Mouse (Mus musculus) neural tube, embryonic 12.5 days (tissue): Measurements from ENCODE around the gene Meis2. TPM values are rescaled to one million over a fixed set of nuclear protein-coding genes. Genes with fewer than 3 reads are reported as not detected.
A peak's percentile ranks its signal among the peaks of the same experiment; 100 is the strongest.

Experiments used
- ATAC-seq: fragments of 200-750 bp; cut with Nextera tagmentation; 2 replicates; pipeline ENCODE4 v1.8.0; 2017; ENCODE audit warnings: low read depth, mild to moderate bottlenecking, moderate TSS enrichment, moderate library complexity; ENCODE audit not compliant: low FRiP score
- H3K27ac ChIP-seq: fragments of 300-500 bp; sonication (generic); 2 replicates; pipeline ENCODE4 v1.5.1; 2016
- H3K27me3 ChIP-seq: fragments of 300-500 bp; sonication (generic); replicated peaks from 2 replicates; pipeline ENCODE4 v1.6.1; 2016; ENCODE audit warnings: mild to moderate bottlenecking
- H3K36me3 ChIP-seq: fragments of 300-500 bp; sonication (generic); 2 replicates; pipeline ENCODE4 v1.6.1; 2016; ENCODE audit warnings: mild to moderate bottlenecking
- H3K4me1 ChIP-seq: fragments of 300-500 bp; sonication (generic); 2 replicates; pipeline ENCODE4 v1.6.1; 2016
- H3K4me2 ChIP-seq: fragments of 300-500 bp; sonication (generic); replicated peaks from 2 replicates; pipeline ENCODE4 v1.6.1; 2016; ENCODE audit warnings: mild to moderate bottlenecking
- H3K4me3 ChIP-seq: fragments of 300-500 bp; sonication (generic); 2 replicates; pipeline ENCODE4 v1.5.1; 2016
- H3K9ac ChIP-seq: fragments of 300-500 bp; sonication (generic); 2 replicates; pipeline ENCODE4 v1.6.1; 2016; ENCODE audit warnings: mild to moderate bottlenecking
- H3K9me3 ChIP-seq: fragments of 300-500 bp; sonication (generic); 2 replicates; pipeline ENCODE4 v1.6.1; 2016; ENCODE audit warnings: mild to moderate bottlenecking
- WGBS: fragments of 180-500 bp; shearing (Covaris S2); methylation state at CpG from one replicate; pipeline ENCODE4 v1.1.7; 2016; 5-methylcytosine and 5-hydroxymethylcytosine counted together
- polyA plus RNA-seq: library from polyadenylated mRNA; unstranded; fragments of >200 nt; fragmentation: Nextera tagmentation; extraction: Ambion mirVana; gene quantifications from 2 replicates; pipeline ENCODE4 v1.2.1, GENCODE M21; 2016

Meis2 gene
- polyA plus RNA-seq, 1 experiment from 2014 or later = 108 TPM

DNA sequence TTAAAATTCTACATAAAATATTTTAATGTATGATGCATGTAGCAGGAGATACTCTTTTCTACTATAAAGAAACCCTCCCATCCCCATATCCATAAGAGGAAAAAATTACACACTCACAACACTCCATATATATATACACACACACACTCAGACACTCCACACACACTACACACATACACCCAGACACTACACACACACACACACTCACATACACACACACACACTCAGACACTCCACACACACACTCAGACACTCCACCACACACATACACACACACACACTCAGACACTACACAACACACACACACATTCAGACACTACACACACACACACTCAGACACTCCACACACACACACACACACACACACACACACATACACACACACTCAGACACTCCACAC lies 85.1 kb downstream of the Meis2 start:
- Histone ChIP-seq H3K27me3 (no peaks in the 10 kb centered on the region), H3K4me1 (peaks cover 25% of the 10 kb centered on the region; the same call in 1 of the 2 replicates), H3K36me3 (no peaks in the 10 kb centered on the region), H3K9ac (no peak overlapping the region), H3K27ac (peak overlapping the region; percentile 39; the same call in 1 of the 2 replicates), H3K4me3 (no peak overlapping the region), H3K4me2 (no peak overlapping the region), H3K9me3 (no peaks in the 10 kb centered on the region)
- ATAC-seq = peak; percentile 45

GRCm38 (mm10) chr2:115979683-115980476 lies 85.8 kb downstream of the Meis2 start:
- peak; percentile 86 for ATAC-seq
- Histone ChIP-seq H3K4me3 (no peak overlapping the region), H3K9ac (no peak overlapping the region), H3K27me3 (no peaks in the 10 kb centered on the region), H3K9me3 (no peaks in the 10 kb centered on the region), H3K27ac (no peak overlapping the region), H3K36me3 (no peaks in the 10 kb centered on the region), H3K4me1 (peaks cover 19% of the 10 kb centered on the region; the same call in 1 of the 2 replicates), H3K4me2 (no peak overlapping the region)
- 47% methylated on average over 14 of the region's 14 CpGs for WGBS

- Histone ChIP-seq H3K4me3 (no peak overlapping the region), H3K4me1 (peaks cover 19% of the 10 kb centered on the region; the same call in 1 of the 2 replicates), H3K36me3 (no peaks in the 10 kb centered on the region), H3K27ac (no peak overlapping the region), H3K27me3 (no peaks in the 10 kb centered on the region), H3K9me3 (no peaks in the 10 kb centered on the region), H3K9ac (no peak overlapping the region), H3K4me2 (no peak overlapping the region)
- WGBS = 68% methylated on average over 5 of the region's 5 CpGs
- ATAC-seq = no peak
These were observed 87.0 kb downstream of the Meis2 start for GRCm38 (mm10) chr2:115978666-115979065.

GRCm38 (mm10) chr2:115971296-115971805 lies 94.3 kb downstream of the Meis2 start:
- H3K4me3 ChIP-seq = no peak overlapping the region
- H3K9ac ChIP-seq = no peak overlapping the region
- H3K4me1 ChIP-seq = no peaks in the 10 kb centered on the region
- H3K27me3 ChIP-seq = no peaks in the 10 kb centered on the region
- H3K9me3 ChIP-seq = no peaks in the 10 kb centered on the region
- no peak overlapping the region for H3K27ac ChIP-seq
- H3K4me2 ChIP-seq = no peak overlapping the region
- no peaks in the 10 kb centered on the region for H3K36me3 ChIP-seq
- no peak for ATAC-seq
- 93% methylated on average over 3 of the region's 3 CpGs for WGBS

DNA sequence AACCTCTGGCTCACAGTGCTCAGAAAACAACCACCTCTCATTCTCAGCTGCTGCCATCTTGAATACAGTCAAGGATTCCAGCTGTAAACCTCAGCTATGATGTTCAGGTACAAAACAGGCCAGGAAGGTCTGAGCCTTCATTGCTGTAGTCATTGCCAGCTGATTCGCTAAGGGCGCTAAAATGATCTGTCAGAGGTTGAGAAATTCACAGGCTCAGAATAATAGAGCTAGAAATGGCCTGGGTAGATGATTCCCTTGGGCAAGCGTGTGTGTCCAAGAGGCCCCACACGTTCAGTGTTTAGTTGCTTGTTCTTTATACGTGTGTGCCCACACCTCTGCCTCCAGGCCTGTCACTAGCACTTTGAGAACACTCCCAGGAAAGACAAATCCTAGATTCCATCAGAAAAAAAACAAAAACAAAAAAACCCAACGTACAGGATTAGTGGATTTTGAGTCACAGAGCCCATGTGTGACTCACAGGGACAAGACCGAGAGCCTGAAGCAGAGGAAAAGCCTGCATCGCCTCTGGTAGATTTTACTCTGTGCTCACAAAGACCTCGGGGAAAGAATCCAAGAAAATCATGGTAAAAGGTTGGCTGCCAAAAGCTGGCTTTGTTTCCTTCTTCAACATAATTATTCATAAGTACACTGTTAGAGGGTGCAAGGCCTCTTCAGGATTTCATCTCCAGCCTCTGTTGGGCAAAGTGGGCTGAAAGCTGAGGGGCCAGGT lies 95.4 kb downstream of the Meis2 start:
- no peak overlapping the region for H3K4me3 ChIP-seq
- H3K27me3 ChIP-seq = no peaks in the 10 kb centered on the region
- 85% methylated on average over 9 of the region's 9 CpGs for WGBS
- no peaks in the 10 kb centered on the region for H3K9me3 ChIP-seq
- H3K4me1 ChIP-seq = no peaks in the 10 kb centered on the region
- H3K4me2 ChIP-seq = no peak overlapping the region
- no peak overlapping the region for H3K9ac ChIP-seq
- no peak overlapping the region for H3K27ac ChIP-seq
- ATAC-seq = no peak
- H3K36me3 ChIP-seq = no peaks in the 10 kb centered on the region

- WGBS = 73% methylated on average over 8 of the region's 8 CpGs
- Histone ChIP-seq H3K27me3 (no peaks in the 10 kb centered on the region), H3K4me1 (no peaks in the 10 kb centered on the region), H3K36me3 (peaks cover under 1% of the 10 kb centered on the region; the same call in 1 of the 2 replicates), H3K27ac (no peak overlapping the region), H3K9ac (no peak overlapping the region), H3K4me2 (no peak overlapping the region), H3K4me3 (no peak overlapping the region), H3K9me3 (no peaks in the 10 kb centered on the region)
- no peak for ATAC-seq
These were observed 96.4 kb downstream of the Meis2 start for GRCm38 (mm10) chr2:115969201-115969600.

DNA sequence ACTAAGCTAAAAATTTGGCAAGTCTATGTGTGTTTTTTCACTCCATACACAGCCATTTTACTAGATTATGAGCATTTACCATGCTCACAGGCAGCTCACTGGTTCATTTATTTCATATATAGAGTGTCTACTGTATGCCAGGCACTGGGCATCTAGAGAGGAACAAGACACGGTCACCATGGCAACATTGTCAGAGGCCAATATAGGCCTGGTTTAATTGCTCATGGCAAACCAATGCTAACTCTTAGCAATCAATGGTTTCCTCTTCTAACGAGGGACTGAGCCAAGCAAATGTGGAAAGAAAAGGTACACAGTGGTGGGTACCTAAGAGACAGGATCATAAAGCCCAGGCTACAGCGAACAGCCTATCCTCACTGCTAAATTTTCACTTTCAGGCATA lies 100.7 kb downstream of the Meis2 start:
- no peak for ATAC-seq
- H3K9me3 ChIP-seq = no peaks in the 10 kb centered on the region
- no peak overlapping the region for H3K4me2 ChIP-seq
- 68% methylated on average over 3 of the region's 3 CpGs for WGBS
- no peaks in the 10 kb centered on the region for H3K27me3 ChIP-seq
- H3K27ac ChIP-seq = no peak overlapping the region
- no peak overlapping the region for H3K4me3 ChIP-seq
- H3K36me3 ChIP-seq = peaks cover 3% of the 10 kb centered on the region; the same call in 1 of the 2 replicates
- H3K9ac ChIP-seq = no peak overlapping the region
- H3K4me1 ChIP-seq = no peaks in the 10 kb centered on the region

DNA sequence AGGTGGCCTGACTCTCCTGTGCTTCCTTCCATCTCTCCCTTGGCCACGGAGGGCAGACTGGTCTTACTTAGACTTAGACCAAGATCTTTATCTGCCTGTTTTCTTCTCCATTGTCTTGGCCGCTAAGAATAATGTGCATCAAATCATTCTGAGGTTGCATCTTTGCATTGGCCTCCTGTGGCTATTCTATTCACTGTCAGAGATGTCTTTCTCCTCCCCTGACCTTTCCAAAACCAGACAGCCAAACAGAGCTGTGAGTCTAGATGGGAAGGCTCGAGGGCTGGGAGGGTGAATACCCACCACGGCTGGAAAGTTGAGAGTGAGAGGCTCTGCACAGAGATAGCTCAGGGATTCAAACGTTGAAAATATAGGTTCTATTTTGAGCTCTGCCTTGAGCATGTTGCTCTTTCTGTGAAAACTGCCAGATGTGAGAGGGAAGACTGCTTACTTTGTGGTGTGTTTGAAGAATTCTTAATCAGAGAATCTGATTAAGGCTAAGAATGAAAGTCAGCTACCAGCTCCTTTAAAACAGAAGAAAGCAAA lies 102.3 kb downstream of the Meis2 start:
- ATAC-seq = no peak
- Histone ChIP-seq H3K27ac (no peak overlapping the region), H3K9ac (no peak overlapping the region), H3K4me3 (no peak overlapping the region), H3K4me2 (no peak overlapping the region), H3K9me3 (no peaks in the 10 kb centered on the region), H3K4me1 (no peaks in the 10 kb centered on the region), H3K27me3 (no peaks in the 10 kb centered on the region), H3K36me3 (peaks cover 3% of the 10 kb centered on the region; the same call in 1 of the 2 replicates)
- whole genome bisulfite sequencing = 48% methylated on average over 5 of the region's 5 CpGs

DNA sequence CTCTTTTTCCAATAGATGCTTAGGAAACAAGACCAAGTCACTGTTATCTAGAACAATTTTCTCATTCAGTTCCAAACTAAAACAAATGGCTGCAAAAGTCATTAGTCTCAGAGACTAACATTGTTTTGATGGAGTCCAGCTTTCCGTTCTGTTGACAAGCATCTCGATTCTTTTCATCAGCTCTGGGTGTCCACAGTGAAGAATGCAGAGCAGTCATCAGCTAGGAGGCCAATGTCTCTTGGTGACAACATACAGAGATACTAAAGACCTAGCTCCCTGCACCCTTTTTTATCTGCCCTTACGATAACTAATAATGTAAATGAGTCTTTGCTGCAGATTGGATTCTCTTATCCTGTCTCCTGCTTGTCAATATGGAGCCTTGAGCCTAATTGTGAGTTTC lies 102.9 kb downstream of the Meis2 start:
- Histone ChIP-seq H3K4me3 (no peak overlapping the region), H3K4me2 (no peak overlapping the region), H3K4me1 (no peaks in the 10 kb centered on the region), H3K27me3 (no peaks in the 10 kb centered on the region), H3K9ac (no peak overlapping the region), H3K36me3 (peaks cover 3% of the 10 kb centered on the region; the same call in 1 of the 2 replicates), H3K9me3 (no peaks in the 10 kb centered on the region), H3K27ac (no peak overlapping the region)
- ATAC-seq = no peak
- 73% methylated on average over 3 of the region's 3 CpGs for WGBS

DNA sequence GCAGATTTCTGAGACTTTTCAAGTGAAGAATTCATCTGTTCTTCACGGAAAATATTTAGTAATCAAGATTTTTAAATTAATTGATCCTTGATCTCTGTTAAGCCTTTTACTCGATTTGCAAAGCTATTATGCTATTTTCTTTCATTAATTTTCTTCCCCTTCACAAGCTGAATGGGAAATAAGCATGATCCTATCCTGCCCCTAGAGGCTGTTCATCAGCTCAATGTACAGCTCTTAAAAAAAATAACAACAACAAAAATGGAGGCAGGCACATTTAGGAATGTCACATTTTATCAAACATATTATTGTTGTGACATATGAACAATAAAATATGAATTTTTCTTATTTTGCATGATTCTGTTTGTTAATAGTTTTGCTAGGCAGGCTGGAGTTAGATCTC lies 103.5 kb downstream of the Meis2 start:
- Histone ChIP-seq H3K4me1 (no peaks in the 10 kb centered on the region), H3K4me3 (no peak overlapping the region), H3K4me2 (no peak overlapping the region), H3K27ac (no peak overlapping the region), H3K36me3 (peaks cover 3% of the 10 kb centered on the region; the same call in 1 of the 2 replicates), H3K9me3 (no peaks in the 10 kb centered on the region), H3K27me3 (no peaks in the 10 kb centered on the region), H3K9ac (no peak overlapping the region)
- 82% methylated on average over 2 of the region's 2 CpGs for WGBS
- no peak for ATAC-seq

DNA sequence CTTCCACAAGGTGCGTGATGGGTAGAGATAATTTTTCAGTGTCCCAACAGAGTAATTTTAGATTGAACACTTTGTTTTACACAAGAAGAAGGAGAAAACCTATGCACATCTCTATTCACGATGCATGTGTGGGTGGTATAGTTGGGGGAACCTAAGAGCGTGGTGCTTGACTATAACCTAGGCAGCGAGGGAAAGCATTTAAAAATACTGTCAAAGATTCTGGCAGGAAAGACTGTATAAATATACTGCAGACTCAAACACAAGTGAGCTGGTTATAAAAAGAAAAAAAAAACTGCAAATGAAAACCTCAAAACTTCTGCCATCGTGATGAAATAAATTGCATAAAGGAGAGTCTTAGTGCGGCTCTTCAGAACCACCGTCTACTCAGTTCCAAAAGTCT lies 105.0 kb downstream of the Meis2 start:
- 93% methylated on average over 7 of the region's 7 CpGs for WGBS
- H3K27ac ChIP-seq = no peak overlapping the region
- no peak overlapping the region for H3K4me2 ChIP-seq
- H3K36me3 ChIP-seq = peaks cover 3% of the 10 kb centered on the region; the same call in 1 of the 2 replicates
- no peak for ATAC-seq
- no peaks in the 10 kb centered on the region for H3K27me3 ChIP-seq
- no peaks in the 10 kb centered on the region for H3K4me1 ChIP-seq
- no peak overlapping the region for H3K4me3 ChIP-seq
- H3K9me3 ChIP-seq = no peaks in the 10 kb centered on the region
- H3K9ac ChIP-seq = no peak overlapping the region

- Histone ChIP-seq H3K27me3 (no peaks in the 10 kb centered on the region), H3K9me3 (no peaks in the 10 kb centered on the region), H3K27ac (no peak overlapping the region), H3K4me3 (no peak overlapping the region), H3K36me3 (peaks cover 3% of the 10 kb centered on the region; the same call in 1 of the 2 replicates), H3K9ac (no peak overlapping the region), H3K4me1 (no peaks in the 10 kb centered on the region), H3K4me2 (no peak overlapping the region)
- ATAC-seq = no peak
- WGBS = 54% methylated on average over 2 of the region's 2 CpGs
These were observed 108.9 kb downstream of the Meis2 start for GRCm38 (mm10) chr2:115956786-115957185.
